Mouse (Mus musculus) hindbrain, embryonic 13.5 days (tissue): Measurements from ENCODE around the gene Brinp3. TPM values are rescaled to one million over a fixed set of nuclear protein-coding genes. Genes with fewer than 3 reads are reported as not detected.

ENCODE experiments used
- ATAC-seq: fragments of 200-750 bp; cut with Nextera tagmentation; 2 replicates; pipeline ENCODE4 v1.8.0; 2017; ENCODE audit warnings: moderate TSS enrichment; ENCODE audit not compliant: low FRiP score
- H3K27ac ChIP-seq: fragments of 300-500 bp; sonication (generic); 2 replicates; pipeline ENCODE4 v1.5.1; 2015; ENCODE audit warnings: inconsistent platforms, mild to moderate bottlenecking, moderate library complexity
- H3K27me3 ChIP-seq: fragments of 300-500 bp; sonication (generic); 2 replicates; pipeline ENCODE4 v1.6.1; 2015; ENCODE audit warnings: mild to moderate bottlenecking, inconsistent platforms
- H3K36me3 ChIP-seq: fragments of 300-500 bp; sonication (generic); 2 replicates; pipeline ENCODE4 v1.6.1; 2015; ENCODE audit warnings: mild to moderate bottlenecking, inconsistent platforms
- H3K4me1 ChIP-seq: fragments of 300-500 bp; sonication (generic); replicated peaks from 2 replicates; pipeline ENCODE4 v1.6.1; 2015; ENCODE audit warnings: inconsistent platforms
- H3K4me2 ChIP-seq: fragments of 300-500 bp; sonication (generic); 2 replicates; pipeline ENCODE4 v1.6.1; 2015; ENCODE audit warnings: inconsistent platforms, mild to moderate bottlenecking, moderate library complexity
- H3K4me3 ChIP-seq: fragments of 300-500 bp; sonication (generic); 2 replicates; pipeline ENCODE4 v1.5.1; 2015; ENCODE audit warnings: mild to moderate bottlenecking, inconsistent platforms
- H3K9ac ChIP-seq: fragments of 300-500 bp; sonication (generic); 2 replicates; pipeline ENCODE4 v1.6.1; 2015; ENCODE audit warnings: mild to moderate bottlenecking, inconsistent platforms
- H3K9me3 ChIP-seq: fragments of 300-500 bp; sonication (generic); 2 replicates; pipeline ENCODE4 v1.6.1; 2016; ENCODE audit warnings: inconsistent platforms
- WGBS: fragments of 180-500 bp; shearing (Covaris S2); methylation state at CpG from one replicate; pipeline ENCODE4 v1.1.7; 2015; 5-methylcytosine and 5-hydroxymethylcytosine counted together
- polyA plus RNA-seq: library from polyadenylated mRNA; unstranded; fragments of >200 nt; fragmentation: Nextera tagmentation; extraction: Ambion mirVana; gene quantifications from 2 replicates; pipeline ENCODE4 v1.2.1, GENCODE M21; 2015

Brinp3 gene
- polyA plus RNA-seq, 1 experiment from 2014 or later: 17.9 TPM

DNA sequence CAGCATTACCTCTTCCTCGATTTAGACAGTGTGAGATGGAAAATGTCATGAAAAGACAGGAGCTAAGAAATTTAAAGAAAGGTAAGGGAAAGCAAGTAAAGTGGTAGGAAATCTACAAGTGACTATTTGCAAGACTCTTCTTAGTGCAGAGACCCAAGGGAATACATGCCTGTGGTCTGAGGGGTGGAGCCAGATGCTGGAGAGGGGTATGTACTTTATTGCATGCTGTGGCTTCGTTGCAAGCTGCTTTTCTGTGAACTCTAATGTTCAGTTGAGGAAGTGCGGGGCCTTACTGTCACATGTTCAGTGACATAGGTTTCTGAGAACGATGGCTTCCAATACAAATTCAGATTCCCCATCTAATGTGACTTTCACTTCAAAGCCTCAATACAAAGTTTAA lies 313.2 kb downstream of the Brinp3 start:
- ATAC-seq: no peak
- Histone ChIP-seq H3K27ac (no peak overlapping the region), H3K4me2 (no peak overlapping the region), H3K27me3 (no peaks in the 10 kb centered on the region), H3K4me1 (no peaks in the 10 kb centered on the region), H3K9me3 (no peaks in the 10 kb centered on the region), H3K9ac (no peak overlapping the region), H3K36me3 (no peaks in the 10 kb centered on the region), H3K4me3 (no peak overlapping the region)
- WGBS: 78% methylated on average over 4 of the region's 4 CpGs

DNA sequence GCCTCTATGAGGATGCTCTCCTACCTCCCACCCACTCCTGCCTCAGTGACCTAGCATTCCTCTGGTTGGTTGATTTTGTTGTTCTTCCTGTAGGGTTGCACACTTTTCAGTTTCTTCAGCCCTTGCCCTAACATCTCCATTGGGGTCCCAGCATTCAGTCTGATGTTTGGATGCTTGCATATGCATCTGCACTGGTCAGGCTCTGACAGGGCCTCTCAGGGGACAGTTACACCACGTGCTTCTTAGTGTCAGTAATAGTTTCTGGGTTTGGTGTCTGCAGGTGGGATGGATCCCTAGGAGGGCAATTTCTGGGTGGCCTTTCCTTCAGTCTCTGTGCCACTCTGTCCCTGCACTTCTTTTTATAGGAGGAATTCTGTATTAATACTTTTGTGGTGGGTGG lies 339.3 kb downstream of the Brinp3 start:
- Histone ChIP-seq H3K9ac (no peak overlapping the region), H3K4me1 (no peaks in the 10 kb centered on the region), H3K27me3 (no peaks in the 10 kb centered on the region), H3K27ac (no peak overlapping the region), H3K9me3 (no peaks in the 10 kb centered on the region), H3K36me3 (no peaks in the 10 kb centered on the region), H3K4me2 (no peak overlapping the region), H3K4me3 (no peak overlapping the region)
- 22% methylated on average over 1 of the region's 1 CpGs for whole genome bisulfite sequencing
- ATAC-seq: no peak

DNA sequence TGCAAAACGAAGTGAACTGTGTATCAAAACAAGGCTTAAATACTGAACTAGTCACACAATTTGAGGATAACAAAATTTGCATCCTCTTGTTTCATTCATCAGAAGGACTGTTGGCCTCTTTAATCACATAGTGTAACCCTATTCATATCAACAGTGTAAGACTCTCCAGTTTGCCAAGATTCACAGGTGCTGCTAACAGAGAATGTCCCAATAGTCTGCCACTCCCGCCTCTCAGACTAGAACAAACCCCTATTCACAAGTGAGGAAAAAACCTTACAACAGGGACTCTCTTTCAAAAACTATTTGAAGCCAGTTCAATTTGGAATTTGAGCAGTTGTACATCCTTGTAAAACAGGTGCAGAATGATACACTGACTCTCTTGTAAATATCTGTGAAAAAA lies 349.5 kb downstream of the Brinp3 start:
- no peak for ATAC-seq
- Histone ChIP-seq H3K27ac (no peak overlapping the region), H3K4me1 (no peaks in the 10 kb centered on the region), H3K4me3 (no peak overlapping the region), H3K27me3 (no peaks in the 10 kb centered on the region), H3K36me3 (no peaks in the 10 kb centered on the region), H3K4me2 (no peak overlapping the region), H3K9me3 (no peaks in the 10 kb centered on the region), H3K9ac (no peak overlapping the region)
- WGBS: 79% methylated on average over 2 of the region's 2 CpGs

DNA sequence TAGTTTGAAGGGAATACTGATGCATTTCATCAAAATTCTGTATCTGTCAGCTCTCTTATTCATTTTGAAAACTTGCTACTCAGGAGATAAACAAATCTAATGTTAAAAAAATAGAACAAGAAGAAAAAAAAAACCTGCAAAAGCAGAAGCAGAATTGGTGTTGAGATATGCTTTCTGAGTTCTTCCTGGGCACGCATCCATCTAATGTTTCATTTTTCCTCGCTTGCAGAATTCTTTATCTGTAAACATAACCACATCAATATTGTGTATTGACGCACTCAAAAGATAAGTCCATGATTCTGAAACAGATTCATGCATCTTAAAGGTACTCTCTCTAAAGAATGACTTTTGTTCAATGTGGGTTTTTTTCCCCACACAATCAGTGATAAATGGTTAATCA lies 354.3 kb downstream of the Brinp3 start:
- no peak for ATAC-seq
- WGBS: 90% methylated on average over 3 of the region's 3 CpGs

DNA sequence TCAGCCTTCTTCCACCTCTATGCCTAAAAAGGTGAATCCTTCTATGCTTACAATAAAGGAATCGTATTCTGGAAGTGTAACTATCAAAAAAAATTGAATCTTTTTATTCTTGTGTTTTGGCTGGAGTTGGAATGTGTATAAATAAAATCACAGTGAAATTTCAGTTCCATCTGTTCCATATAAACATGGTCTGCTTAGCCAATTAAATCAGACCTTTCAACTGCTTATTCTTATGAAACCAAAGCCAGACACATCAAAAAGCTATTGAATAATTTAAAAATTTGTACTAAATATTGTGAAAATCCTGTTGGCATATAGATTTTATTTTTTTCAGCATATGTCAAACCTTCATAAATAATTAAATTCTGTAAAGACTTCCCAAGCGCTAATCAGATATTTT lies 355.6 kb downstream of the Brinp3 start:
- Histone ChIP-seq H3K9ac (no peak overlapping the region), H3K9me3 (no peaks in the 10 kb centered on the region), H3K4me1 (no peaks in the 10 kb centered on the region), H3K36me3 (no peaks in the 10 kb centered on the region), H3K4me2 (no peak overlapping the region), H3K27ac (no peak overlapping the region), H3K27me3 (no peaks in the 10 kb centered on the region), H3K4me3 (no peak overlapping the region)
- WGBS: 77% methylated on average over 2 of the region's 2 CpGs
- no peak for ATAC-seq

More for the DNA sequence above, 354.3 kb downstream of the Brinp3 start:
- Histone ChIP-seq H3K36me3 (no peaks in the 10 kb centered on the region), H3K4me2 (no peak overlapping the region), H3K27me3 (no peaks in the 10 kb centered on the region), H3K9ac (no peak overlapping the region), H3K4me3 (no peak overlapping the region), H3K4me1 (no peaks in the 10 kb centered on the region), H3K27ac (no peak overlapping the region), H3K9me3 (no peaks in the 10 kb centered on the region)

DNA sequence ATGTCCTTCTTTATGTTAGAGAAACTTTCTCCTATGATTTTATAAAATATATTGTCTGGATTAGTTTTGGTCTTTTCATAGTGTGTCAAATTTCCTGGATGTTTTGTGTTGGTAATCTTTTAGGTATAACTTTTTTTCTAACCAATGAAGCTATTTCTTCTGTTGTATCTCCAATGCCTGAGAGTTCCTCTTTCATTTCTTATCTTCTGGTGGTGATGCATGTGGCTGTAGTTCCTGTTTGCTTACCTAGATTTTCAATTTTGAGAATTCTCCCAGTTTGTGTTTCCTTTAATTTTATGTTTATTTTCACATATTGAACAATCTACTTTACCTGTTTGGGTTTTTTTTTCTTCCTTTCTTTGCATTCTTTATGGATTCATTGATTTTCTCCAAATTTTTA lies 404.1 kb downstream of the Brinp3 start:
- Histone ChIP-seq H3K9me3 (no peaks in the 10 kb centered on the region), H3K4me2 (no peak overlapping the region), H3K27me3 (no peaks in the 10 kb centered on the region), H3K4me3 (no peak overlapping the region), H3K9ac (no peak overlapping the region), H3K27ac (no peak overlapping the region), H3K4me1 (no peaks in the 10 kb centered on the region), H3K36me3 (no peaks in the 10 kb centered on the region)
- no peak for ATAC-seq

DNA sequence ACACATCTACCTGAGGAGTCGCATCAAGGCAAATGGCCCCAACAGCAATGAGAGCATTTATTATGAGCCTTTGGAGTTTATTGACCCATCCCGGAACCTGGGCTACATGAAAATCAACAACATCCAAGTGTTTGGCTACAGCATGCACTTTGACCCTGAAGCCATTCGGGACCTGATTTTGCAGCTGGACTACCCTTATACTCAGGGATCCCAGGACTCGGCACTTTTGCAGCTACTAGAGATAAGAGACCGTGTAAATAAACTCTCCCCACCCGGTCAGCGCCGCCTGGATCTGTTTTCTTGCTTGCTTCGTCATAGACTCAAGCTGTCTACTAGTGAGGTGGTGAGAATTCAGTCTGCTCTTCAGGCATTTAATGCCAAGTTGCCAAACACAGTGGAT lies 407.1 kb downstream of the Brinp3 start:
- Histone ChIP-seq H3K4me2 (no peak overlapping the region), H3K27ac (no peak overlapping the region), H3K4me3 (no peak overlapping the region), H3K27me3 (no peaks in the 10 kb centered on the region), H3K4me1 (no peaks in the 10 kb centered on the region), H3K9me3 (no peaks in the 10 kb centered on the region), H3K9ac (no peak overlapping the region), H3K36me3 (no peaks in the 10 kb centered on the region)
- no peak for ATAC-seq
- WGBS: 92% methylated on average over 9 of the region's 9 CpGs

DNA sequence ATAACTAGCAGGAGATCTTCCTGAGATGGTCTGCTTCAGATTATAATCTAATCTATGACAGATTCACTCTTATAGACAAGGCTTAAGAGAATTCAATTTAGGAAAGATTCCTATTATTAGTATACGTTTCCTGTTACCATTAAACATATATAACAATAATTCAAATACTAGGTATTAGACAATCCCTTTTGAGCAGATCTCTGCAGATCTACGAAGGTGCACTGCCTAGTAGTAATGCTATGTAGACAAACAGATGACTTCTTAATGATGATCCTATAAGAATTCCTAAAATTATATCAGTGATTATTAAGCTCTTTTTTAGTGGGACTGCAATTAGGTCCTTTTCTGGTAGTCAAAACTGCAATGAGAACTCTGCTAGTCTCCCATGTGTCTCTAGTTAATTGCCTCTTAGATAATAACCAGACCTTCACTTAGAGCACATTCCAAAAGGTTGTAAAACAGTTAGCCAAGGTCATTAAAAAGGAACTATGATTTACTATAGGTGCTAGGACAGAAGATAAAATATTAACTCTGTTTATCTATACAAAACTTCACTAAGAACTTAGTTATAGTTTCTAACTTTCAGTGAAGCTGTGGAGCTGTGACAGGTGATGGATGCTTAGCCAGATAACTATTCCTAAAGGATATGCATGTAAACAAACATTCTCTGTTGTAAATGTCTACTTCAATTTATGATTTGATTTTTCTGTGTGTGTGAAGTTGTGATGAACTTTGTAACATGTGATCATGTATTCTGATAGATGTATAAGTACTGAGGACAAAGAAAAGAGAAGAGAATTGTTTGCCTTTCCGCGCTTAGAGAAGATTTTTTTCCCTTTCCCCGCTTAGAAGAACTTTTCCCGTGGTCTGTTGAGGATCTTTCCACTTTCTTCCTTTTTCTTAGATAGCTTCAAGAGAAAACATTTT lies 445.2 kb downstream of the Brinp3 start:
- ATAC-seq: no peak
- no peak overlapping the region for H3K9ac ChIP-seq

More for the DNA sequence above, 445.2 kb downstream of the Brinp3 start:
- Histone ChIP-seq H3K36me3 (no peaks in the 10 kb centered on the region), H3K4me2 (no peak overlapping the region), H3K27me3 (no peaks in the 10 kb centered on the region), H3K4me1 (no peaks in the 10 kb centered on the region), H3K9me3 (no peaks in the 10 kb centered on the region), H3K27ac (no peak overlapping the region), H3K4me3 (no peak overlapping the region)
- WGBS: 89% methylated on average over 6 of the region's 6 CpGs
